Mouse (Mus musculus) hindbrain, postnatal 0 days (tissue): Measurements from ENCODE around the gene Myd88. TPM values are rescaled to one million over a fixed set of nuclear protein-coding genes. Genes with fewer than 3 reads are reported as not detected.
"Not testable (repeated sequence)": the region's sequence is repeated elsewhere in the genome, so short reads cannot be mapped to it uniquely, and the experiment has no call there.

Experiments used
- ATAC-seq: fragments of 200-750 bp; cut with Nextera tagmentation; 2 replicates; pipeline ENCODE4 v1.8.0; 2017; ENCODE audit warnings: mild to moderate bottlenecking, moderate TSS enrichment, moderate library complexity
- DNase-seq: peaks from one replicate; pipeline ENCODE4 v3.0.0-alpha.2; 2015; ENCODE audit warnings: low spot score
- H3K27ac ChIP-seq: fragments of 300-500 bp; sonication (generic); 2 replicates; pipeline ENCODE4 v1.5.1; 2014; ENCODE audit warnings: mild to moderate bottlenecking
- H3K27me3 ChIP-seq: fragments of 300-500 bp; sonication (generic); 2 replicates; pipeline ENCODE4 v1.6.1; 2014; ENCODE audit warnings: low read length, mixed read lengths; ENCODE audit not compliant: insufficient read depth
- H3K36me3 ChIP-seq: fragments of 300-500 bp; sonication (generic); 2 replicates; pipeline ENCODE4 v1.6.1; 2014; ENCODE audit warnings: low read length, mixed read lengths; ENCODE audit not compliant: insufficient read depth
- H3K4me1 ChIP-seq: fragments of 300-500 bp; sonication (generic); 2 replicates; pipeline ENCODE4 v1.6.1; 2014; ENCODE audit warnings: antibody characterized with exemption, low read length, mixed read lengths; ENCODE audit not compliant: insufficient read depth
- H3K4me2 ChIP-seq: fragments of 300-500 bp; sonication (generic); 2 replicates; pipeline ENCODE4 v1.6.1; 2014; ENCODE audit warnings: low read depth, mild to moderate bottlenecking, low read length, moderate library complexity, mixed read lengths
- H3K4me3 ChIP-seq: fragments of 300-500 bp; sonication (generic); 2 replicates; pipeline ENCODE4 v1.5.1; 2014; ENCODE audit warnings: low read length
- H3K9ac ChIP-seq: fragments of 300-500 bp; sonication (generic); replicated peaks from 2 replicates; pipeline ENCODE4 v1.6.1; 2014; ENCODE audit warnings: mild to moderate bottlenecking, low read length, moderate library complexity, mixed read lengths
- H3K9me3 ChIP-seq: fragments of 300-500 bp; sonication (generic); 2 replicates; pipeline ENCODE4 v1.6.1; 2016; ENCODE audit warnings: low read length, mixed read lengths
- CTCF ChIP-seq: IDR thresholded peaks from 2 replicates; pipeline ENCODE4 v1.5.1; 2016; ENCODE audit warnings: antibody characterized with exemption, control low read depth, low read depth
- WGBS: fragments of 180-500 bp; shearing (Covaris S2); extraction: QIAGEN DNeasy Blood & Tissue Kit; methylation state at CpG from one replicate; pipeline ENCODE4 v1.1.7; 2014; 5-methylcytosine and 5-hydroxymethylcytosine counted together
- polyA plus RNA-seq: library from polyadenylated mRNA; unstranded; fragments of >200 nt; fragmentation: Nextera tagmentation; extraction: Ambion mirVana; gene quantifications from 2 replicates; pipeline ENCODE4 v1.2.1, GENCODE M21; 2015
- total RNA-seq: library from RNA; depleted of rRNA; stranded (reverse); fragments of >200 nt; gene quantifications from 2 replicates; pipeline ENCODE4 v1.2.3, GENCODE M21; 2014

Myd88 gene
- total and polyA plus RNA-seq, 2 experiments from 2014 or later, result 3.9 to 5.2 TPM

- no peak overlapping the region for H3K4me3 ChIP-seq
- no peaks in the 10 kb centered on the region for H3K4me1 ChIP-seq
- H3K9me3 ChIP-seq, result no peaks in the 10 kb centered on the region
- WGBS, result 76% methylated on average over 4 of the region's 4 CpGs
- no peak overlapping the region for H3K4me2 ChIP-seq
- H3K27ac ChIP-seq, result no peak overlapping the region
- no peak overlapping the region for H3K9ac ChIP-seq
- DNase-seq (no peak), ATAC-seq (no peak)
- no peaks in the 10 kb centered on the region for H3K36me3 ChIP-seq
- H3K27me3 ChIP-seq, result no peaks in the 10 kb centered on the region
- no peak for TF ChIP-seq CTCF
Observed at GRCm38 (mm10) chr9:119371251-119371650, 30.0 kb upstream of the Myd88 start.

GRCm38 (mm10) chr9:119370770-119371169, 29.6 kb upstream of the Myd88 start:
- ATAC-seq, result not testable (repeated sequence)
- 91% methylated on average over 4 of the region's 4 CpGs for WGBS
- TF ChIP-seq CTCF, result 0 out of 2 replicates have a peak, but pooled peaks have one; percentile 9

GRCm38 (mm10) chr9:119368367-119368766, 27.2 kb upstream of the Myd88 start:
- WGBS, result 90% methylated on average over 3 of the region's 3 CpGs
- H3K4me1 ChIP-seq, result no peaks in the 10 kb centered on the region
- H3K4me3 ChIP-seq, result no peak overlapping the region
- DNase-seq (no peak), ATAC-seq (no peak)
- no peak overlapping the region for H3K27ac ChIP-seq
- H3K4me2 ChIP-seq, result no peak overlapping the region
- TF ChIP-seq CTCF, result no peak
- no peak overlapping the region for H3K9ac ChIP-seq
- H3K27me3 ChIP-seq, result no peaks in the 10 kb centered on the region
- H3K36me3 ChIP-seq, result no peaks in the 10 kb centered on the region
- H3K9me3 ChIP-seq, result no peaks in the 10 kb centered on the region

More at GRCm38 (mm10) chr9:119370770-119371169, 29.6 kb upstream of the Myd88 start:
- H3K4me1 ChIP-seq, H3K4me2 ChIP-seq, H3K27me3 ChIP-seq, H3K27ac ChIP-seq, DNase-seq, H3K9me3 ChIP-seq, H3K4me3 ChIP-seq, H3K36me3 ChIP-seq, H3K9ac ChIP-seq: not testable (repeated sequence)

GRCm38 (mm10) chr9:119365284-119365683, 24.1 kb upstream of the Myd88 start, which contains the start of gene Slc22a14:
Gene Slc22a14, minus strand, starts transcription at chr9:119365553.
- Histone ChIP-seq H3K4me2 (no peak within 1 kb of the TSS), H3K4me1 (no peaks in the 10 kb centered on the region), H3K27ac (no peak within 1 kb of the TSS), H3K9me3 (no peaks in the 10 kb centered on the region), H3K36me3 (no peaks in the 10 kb centered on the region), H3K4me3 (no peak within 1 kb of the TSS), H3K9ac (no peak within 1 kb of the TSS), H3K27me3 (no peaks in the 10 kb centered on the region)
- no peak for DNase-seq
- 62% methylated on average over 7 of the region's 7 CpGs for WGBS
- ATAC-seq, result no peak
- no peak for TF ChIP-seq CTCF

GRCm38 (mm10) chr9:119363229-119363628, 22.0 kb upstream of the Myd88 start:
- TF ChIP-seq CTCF, result no peak
- Histone ChIP-seq H3K27ac (no peak overlapping the region), H3K9me3 (no peaks in the 10 kb centered on the region), H3K4me1 (no peaks in the 10 kb centered on the region), H3K27me3 (no peaks in the 10 kb centered on the region), H3K36me3 (no peaks in the 10 kb centered on the region), H3K9ac (no peak overlapping the region), H3K4me2 (no peak overlapping the region), H3K4me3 (no peak overlapping the region)
- ATAC-seq, result no peak
- WGBS, result 94% methylated on average over 12 of the region's 12 CpGs
- no peak for DNase-seq

- DNase-seq, result no peak
- 95% methylated on average over 5 of the region's 5 CpGs for WGBS
Observed at GRCm38 (mm10) chr9:119361416-119361815, 20.2 kb upstream of the Myd88 start.

GRCm38 (mm10) chr9:119358058-119358429, 16.8 kb upstream of the Myd88 start:
- Histone ChIP-seq H3K9ac (no peak overlapping the region), H3K36me3 (no peaks in the 10 kb centered on the region), H3K27me3 (no peaks in the 10 kb centered on the region), H3K27ac (no peak overlapping the region), H3K9me3 (no peaks in the 10 kb centered on the region), H3K4me2 (peak overlapping the region; percentile 87), H3K4me1 (no peaks in the 10 kb centered on the region), H3K4me3 (peak overlapping the region; percentile 66)
- WGBS, result 26% methylated on average over 9 of the region's 9 CpGs
- ATAC-seq (no peak), DNase-seq (no peak)
- no peak for TF ChIP-seq CTCF

More at GRCm38 (mm10) chr9:119361416-119361815, 20.2 kb upstream of the Myd88 start:
- Histone ChIP-seq H3K4me1 (no peaks in the 10 kb centered on the region), H3K27ac (no peak overlapping the region), H3K27me3 (no peaks in the 10 kb centered on the region), H3K9me3 (no peaks in the 10 kb centered on the region), H3K36me3 (no peaks in the 10 kb centered on the region), H3K4me3 (no peak overlapping the region), H3K9ac (no peak overlapping the region), H3K4me2 (no peak overlapping the region)
- no peak for ATAC-seq
- no peak for TF ChIP-seq CTCF
